Mouse (Mus musculus) R1 (cell line): ENCODE measurements around the gene Kmt2e.

Experiments
- DNase-seq: peaks from one replicate; pipeline ENCODE4 v3.0.0-alpha.2; 2018; ENCODE audit warnings: low read depth, low spot score

The Kmt2e gene

DNA sequence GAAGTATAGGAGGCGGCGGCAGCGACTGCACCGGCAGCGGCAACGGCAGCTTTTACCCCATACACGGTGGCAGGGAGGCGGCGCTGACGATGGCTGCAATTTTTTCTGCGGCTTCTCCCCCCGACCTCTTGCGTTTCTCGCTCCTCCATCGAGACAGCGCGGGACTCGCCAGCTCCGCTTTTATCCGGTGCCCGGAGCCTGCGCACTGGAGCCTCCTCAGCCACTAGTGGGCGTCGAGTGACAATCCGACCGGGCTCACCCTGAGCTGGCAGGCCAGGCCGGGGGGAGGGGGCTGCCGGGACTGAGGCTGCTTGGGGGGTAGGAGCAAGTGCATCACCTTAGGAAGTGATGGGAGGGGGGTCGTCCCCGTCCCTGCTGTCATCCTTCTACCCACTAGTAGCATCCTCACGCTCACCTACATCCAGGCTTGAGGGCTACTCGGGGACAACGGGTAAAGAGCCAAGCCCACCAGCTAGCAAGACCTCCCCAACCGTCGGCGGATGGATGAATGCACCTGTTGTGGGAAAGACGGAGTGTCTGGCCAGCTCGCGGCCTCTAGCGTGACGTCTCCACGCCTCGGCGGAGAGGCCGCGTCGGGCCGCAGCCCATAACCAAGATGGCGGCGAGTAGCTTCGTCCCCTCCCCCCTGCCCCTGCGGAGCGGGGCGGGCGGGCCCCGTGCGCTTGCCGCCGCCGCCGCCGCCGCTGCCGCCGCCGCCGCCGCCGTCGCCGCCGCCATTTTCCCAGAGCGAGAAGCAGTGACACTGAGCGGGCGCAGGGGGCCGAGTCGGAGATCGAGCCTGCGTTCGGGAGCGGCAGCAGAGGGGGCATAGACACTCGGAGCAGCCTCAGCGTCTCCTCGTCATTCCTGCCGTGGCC lies at the start of gene Kmt2e:
Kmt2e (plus strand) TSS at position 722 of the 878 bp plus-strand sequence.
- DNase-seq: peak; percentile 89

GRCm38 (mm10) chr5:23385136-23385535 lies 49.1 kb upstream of the Kmt2e start:
- no peak for DNase-seq

GRCm38 (mm10) chr5:23385763-23386217 lies 48.5 kb upstream of the Kmt2e start:
- DNase-seq: no peak

DNA sequence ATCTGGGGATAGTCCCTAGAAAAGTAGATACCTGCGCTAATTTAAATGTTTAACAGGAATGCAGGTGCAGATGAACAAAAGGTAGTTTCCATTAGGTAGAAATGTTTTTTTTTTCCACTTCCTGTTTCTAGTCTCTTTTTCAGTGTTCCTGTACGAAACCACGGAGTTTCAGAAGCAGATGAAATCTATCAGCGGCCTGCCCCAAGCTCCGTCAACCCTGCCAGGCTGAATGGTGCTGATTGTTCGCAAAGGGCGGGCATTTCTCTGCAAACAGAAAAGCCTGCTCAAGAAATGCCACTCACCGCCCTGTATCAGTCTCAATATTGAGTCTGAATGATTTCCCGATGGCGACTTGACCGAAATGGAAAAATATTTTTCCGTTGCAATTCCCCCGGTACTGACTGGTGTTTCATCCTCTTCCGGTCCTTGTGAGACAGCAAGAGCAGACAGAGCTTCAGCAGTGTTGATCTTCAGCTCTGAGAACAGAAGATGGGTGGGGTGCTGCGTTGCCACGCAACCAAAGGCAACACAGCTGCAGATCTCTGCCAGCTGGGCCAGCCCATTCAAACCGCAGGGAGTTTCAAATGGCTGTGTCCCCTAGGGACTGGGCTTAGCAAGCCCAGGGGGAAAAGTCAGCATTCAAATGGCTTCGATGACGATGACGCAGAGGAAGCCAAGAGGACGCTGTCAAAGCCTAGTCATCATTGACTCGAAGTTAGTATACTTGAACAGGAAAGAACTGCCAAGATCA lies 47.5 kb upstream of the Kmt2e start:
- DNase-seq: peak; percentile 92

DNA sequence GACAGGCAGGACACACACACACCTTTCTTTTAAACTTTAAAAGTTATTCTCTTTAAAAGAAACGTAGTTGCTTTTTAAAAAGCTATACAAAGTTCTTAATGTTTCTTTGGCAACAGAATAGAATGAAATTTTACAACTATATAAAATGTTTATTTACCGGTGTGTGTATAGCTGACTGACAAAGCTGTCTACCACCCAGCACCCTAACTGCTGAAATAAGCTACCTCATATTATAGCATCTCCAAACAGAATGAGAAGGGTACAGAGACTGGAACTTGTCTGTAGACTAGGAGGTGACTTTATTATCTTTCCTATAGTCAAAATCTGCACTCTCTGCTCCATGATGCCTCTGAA lies 47.0 kb upstream of the Kmt2e start:
- DNase-seq: no peak

DNA sequence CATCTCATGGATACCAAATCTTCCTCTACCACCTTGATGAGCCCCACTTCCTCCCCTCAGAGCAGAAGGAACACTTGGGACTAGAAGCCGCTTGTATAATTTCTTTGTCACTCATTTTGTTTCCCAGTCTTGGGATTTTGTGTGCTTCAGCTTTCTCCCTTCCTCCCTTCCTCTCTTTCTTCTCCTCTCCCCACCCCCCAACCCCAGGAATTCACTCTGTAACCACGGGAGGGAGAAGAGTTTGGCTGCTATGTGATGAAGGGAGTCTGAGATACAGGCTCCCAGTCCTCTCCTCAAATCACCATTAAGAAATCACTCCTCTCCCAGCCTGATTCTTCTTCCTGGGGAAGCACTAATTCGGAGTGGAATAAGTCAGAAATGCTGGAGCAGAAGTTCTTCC lies 46.1 kb upstream of the Kmt2e start:
- DNase-seq: no peak

DNA sequence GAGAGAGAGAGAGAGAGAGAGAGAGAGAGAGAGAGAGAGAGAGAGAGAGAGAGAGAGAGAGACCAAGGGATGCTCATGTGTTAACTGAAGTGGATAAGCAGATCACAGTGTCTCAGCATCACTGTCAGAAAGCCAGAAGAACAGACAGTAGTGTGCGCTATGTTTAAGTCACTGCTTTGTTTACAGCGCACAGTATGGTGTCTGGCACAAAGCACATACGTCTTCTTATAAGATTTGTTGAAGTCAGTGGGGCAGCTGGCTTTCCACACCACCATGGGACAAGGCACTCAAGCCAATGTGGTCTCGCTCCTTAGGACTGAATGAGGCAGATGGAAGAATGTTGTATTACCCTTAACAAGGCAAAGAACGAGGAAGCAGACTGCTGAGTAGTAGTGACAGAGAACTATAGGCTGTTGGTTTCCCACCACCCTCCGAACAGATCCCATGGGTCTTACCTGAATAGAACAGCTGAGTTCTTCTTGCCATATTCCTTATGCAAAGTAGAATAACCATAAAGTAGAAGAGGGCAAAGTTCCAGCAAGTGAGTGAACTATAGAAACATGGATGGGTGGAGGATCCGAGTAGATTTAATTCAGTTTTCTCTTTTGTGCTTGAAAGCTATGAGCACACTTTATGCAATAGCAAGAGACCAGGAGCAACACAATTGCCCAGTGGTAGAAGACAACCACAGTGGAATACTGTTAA lies 44.5 kb upstream of the Kmt2e start:
- no peak for DNase-seq

- no peak for DNase-seq
Measured at GRCm38 (mm10) chr5:23391714-23392113, 42.5 kb upstream of the Kmt2e start.

- DNase-seq: no peak
Measured at GRCm38 (mm10) chr5:23393870-23394269, 40.4 kb upstream of the Kmt2e start.

DNA sequence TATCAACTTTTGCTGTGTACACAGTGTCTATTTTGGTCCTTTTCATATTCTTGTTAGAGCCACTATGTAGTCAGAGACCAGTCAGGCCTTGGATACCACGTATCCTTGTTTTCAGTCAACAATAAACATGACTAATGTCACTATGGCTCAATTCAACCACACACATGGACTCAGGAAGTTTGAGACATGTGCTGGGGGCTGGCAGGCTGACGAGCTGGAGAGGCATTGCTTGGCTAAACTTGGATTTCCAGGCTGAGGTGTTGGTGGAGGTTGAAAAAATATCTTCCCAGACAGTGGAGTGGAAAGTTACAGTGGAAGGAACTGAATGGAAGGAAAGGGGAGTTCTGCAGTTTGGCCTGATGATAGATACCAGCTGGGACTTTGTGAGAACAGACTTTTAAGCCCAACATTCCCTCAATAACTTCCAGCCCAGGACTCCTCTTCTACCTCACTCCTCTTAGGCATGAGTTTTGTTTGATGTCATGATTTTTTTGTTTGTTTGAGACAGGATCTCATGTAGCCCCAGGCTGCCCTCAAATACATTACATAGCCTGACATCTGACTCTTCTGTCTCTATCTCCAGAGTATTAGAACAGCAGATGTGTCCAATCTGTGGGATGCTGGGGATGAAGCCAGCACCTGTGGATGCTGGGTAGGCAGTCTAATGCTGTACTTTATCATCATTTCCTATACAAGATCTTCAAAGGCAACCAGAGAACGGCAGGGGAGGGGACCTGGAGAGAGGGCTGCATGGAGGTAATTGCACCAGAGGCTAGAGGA lies 39.7 kb upstream of the Kmt2e start:
- DNase-seq: no peak

DNA sequence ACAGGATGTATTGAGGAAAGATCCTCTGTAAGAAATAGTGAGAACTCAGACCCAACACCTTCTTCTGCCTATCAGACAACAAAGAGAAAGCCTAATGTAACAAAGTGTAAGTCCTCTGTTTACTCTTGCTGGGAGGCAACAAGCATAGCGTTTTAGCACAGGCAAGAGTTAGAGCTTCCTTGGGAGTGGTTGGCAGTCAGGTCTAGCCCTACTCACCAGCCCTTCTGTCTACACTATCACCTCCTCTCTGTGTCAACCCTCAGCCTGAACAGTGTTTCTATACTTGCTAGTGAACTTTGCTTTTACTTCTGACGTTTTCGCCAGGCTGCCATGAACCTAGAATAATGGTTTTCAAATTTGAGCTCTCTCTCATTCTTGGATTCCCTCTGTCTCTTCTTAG lies 38.5 kb upstream of the Kmt2e start:
- DNase-seq: no peak

GRCm38 (mm10) chr5:23396756-23397155 lies 37.5 kb upstream of the Kmt2e start:
- no peak for DNase-seq

DNA sequence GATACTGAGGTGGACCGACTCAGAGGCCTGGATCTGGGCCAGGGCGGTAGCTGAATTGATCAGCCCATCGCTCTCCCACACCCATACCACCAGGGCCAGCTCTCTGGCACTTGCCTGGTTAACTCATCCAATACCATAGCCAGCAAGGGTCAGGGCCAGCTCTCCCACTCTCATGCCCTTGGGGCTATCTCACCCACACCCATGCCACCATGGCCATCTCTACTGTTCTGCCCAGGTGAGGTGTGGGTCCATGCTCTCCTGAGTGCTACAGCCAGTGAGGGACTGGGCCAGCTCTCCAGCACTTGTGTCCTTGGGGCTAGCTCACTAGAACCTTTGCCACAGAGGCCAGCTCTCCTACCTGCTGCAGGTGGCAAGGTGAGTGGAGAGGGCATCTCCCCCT lies 34.1 kb upstream of the Kmt2e start:
- DNase-seq: no peak

DNA sequence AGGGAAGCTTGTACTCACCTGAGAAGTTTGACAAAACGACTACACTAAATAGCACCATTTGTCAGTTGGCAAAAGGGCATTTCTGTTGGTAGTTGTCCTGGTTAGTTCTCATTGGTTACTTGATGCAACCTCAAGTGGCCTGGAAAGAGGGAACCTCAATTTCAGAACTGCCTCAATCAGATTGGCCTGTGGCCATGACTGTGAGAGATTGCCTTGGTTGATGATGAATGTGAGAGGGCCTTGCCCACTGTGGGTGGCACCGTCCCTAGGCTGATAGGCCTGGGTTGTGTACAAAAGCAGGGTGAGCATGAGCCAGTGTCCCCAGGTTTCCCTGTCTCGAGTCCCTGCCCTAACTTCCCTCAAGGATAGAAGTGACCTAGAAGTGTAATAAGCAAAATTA lies 33.4 kb upstream of the Kmt2e start:
- DNase-seq: no peak

GRCm38 (mm10) chr5:23401368-23401767 lies 32.9 kb upstream of the Kmt2e start:
- DNase-seq: peak; percentile 59

DNA sequence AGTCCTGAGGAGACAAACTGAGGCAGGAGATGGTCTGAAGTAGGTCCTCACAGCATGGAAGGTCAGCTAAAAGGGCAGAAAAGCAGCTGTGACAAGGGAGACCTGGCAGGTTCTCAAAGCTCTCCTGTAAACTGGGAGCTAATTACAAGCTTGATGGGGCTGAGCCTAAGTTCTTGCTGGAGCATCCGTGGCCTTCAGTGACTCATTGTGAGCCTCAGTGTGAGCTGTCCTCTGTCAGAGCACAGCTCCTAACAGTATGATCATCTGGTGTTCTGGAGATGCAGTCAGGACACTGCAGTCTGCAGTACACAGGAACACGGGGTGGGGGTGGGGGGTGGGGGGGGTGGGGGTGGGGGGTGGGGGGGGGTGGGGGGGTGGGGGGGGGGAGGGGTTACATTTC lies 32.2 kb upstream of the Kmt2e start:
- DNase-seq: no peak

- no peak for DNase-seq
Measured at GRCm38 (mm10) chr5:23403161-23403560, 31.1 kb upstream of the Kmt2e start.

DNA sequence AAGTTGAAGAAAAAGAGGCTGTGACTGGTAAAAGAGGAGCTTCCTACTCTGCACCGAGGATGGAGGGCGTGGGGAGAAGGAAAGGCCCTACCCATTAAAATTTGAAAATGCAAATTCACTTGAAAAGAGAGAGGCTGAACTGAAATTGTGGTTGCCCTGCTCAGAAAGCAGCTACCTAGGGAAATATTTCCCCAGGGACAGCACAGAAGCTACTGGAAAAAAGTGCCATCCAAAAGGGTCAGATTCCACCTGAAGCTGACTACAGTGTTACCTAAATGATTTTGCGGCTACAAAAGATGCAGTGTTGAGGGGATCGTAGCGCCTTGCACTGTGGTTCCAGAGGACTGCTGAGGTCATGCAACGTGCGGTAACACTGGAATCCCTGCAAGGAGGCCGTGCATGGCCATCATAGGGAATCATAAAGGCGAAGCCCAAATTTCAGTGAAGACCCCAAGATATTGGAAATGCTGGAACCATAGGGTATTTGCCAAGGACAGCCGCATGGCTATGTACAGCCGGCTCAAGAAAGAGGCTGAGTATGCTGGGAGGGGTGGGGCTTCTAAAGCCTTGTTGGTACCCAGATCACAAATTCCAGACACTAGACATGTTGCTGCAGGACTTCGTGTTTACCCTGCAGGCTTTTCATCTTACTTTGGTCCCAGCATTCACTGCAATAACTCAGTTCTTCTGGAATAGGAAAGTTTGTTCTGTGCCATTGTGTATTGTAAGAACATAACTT lies 28.4 kb upstream of the Kmt2e start:
- DNase-seq: no peak

DNA sequence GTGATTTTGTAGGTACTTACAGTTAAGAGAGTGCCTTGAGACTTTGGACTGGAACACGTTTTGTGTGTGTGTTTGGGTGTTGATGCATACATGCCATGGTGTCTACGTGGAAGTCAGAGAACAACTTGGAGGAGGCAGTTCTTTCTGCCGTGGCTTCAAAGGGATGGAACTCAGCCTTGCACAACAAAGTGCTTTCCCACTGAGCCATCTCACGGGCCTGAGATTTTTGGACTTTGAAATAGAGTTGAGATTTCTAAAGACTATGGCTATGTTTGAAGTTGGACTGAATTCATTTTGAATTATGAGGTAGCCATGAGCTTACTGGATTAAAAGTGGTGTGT lies 27.9 kb upstream of the Kmt2e start:
- DNase-seq: no peak

- DNase-seq: peak; percentile 90
Measured at GRCm38 (mm10) chr5:23408106-23408505, 26.1 kb upstream of the Kmt2e start.
